Mouse (Mus musculus) lung, postnatal 14 days (tissue): ENCODE data around the gene Kcnab2.
A peak's percentile ranks its signal among the peaks of the same experiment; 100 is the strongest.

ENCODE experiments used
- DNase-seq: peaks from one replicate; pipeline ENCODE4 v3.0.0; 2021

The Kcnab2 gene

GRCm38 (mm10) chr4:152477466-152478223 is at the start of gene Kcnab2:
TSS of gene Kcnab2 (minus strand) at chr4:152477871.
- DNase-seq = peak; percentile 100

GRCm38 (mm10) chr4:152520083-152520482 is 42.4 kb upstream of the Kcnab2 start:
- DNase-seq = peak; percentile 63

GRCm38 (mm10) chr4:152519106-152519505 is 41.4 kb upstream of the Kcnab2 start:
- no peak for DNase-seq

GRCm38 (mm10) chr4:152514884-152515283 is 37.2 kb upstream of the Kcnab2 start:
- DNase-seq = no peak

GRCm38 (mm10) chr4:152512221-152512925 is 34.7 kb upstream of the Kcnab2 start:
- no peak for DNase-seq

GRCm38 (mm10) chr4:152494360-152494879 is 16.7 kb upstream of the Kcnab2 start:
- no peak for DNase-seq

- DNase-seq = peak; percentile 79
Measured at GRCm38 (mm10) chr4:152491250-152491899, 13.7 kb upstream of the Kcnab2 start.

- DNase-seq = no peak
Measured at GRCm38 (mm10) chr4:152490311-152490710, 12.6 kb upstream of the Kcnab2 start.

- no peak for DNase-seq
Measured at GRCm38 (mm10) chr4:152488046-152488445, 10.4 kb upstream of the Kcnab2 start.

GRCm38 (mm10) chr4:152480426-152480825 is 2.8 kb upstream of the Kcnab2 start:
- DNase-seq = no peak

GRCm38 (mm10) chr4:152478224-152478567 is 525 bp upstream of the Kcnab2 start:
- no peak for DNase-seq

GRCm38 (mm10) chr4:152477106-152477465 is 585 bp downstream of the Kcnab2 start:
- no peak for DNase-seq

- no peak for DNase-seq
Measured at GRCm38 (mm10) chr4:152476427-152477023, 1.1 kb downstream of the Kcnab2 start, which contains the start of gene Nphp4. TSS of gene Nphp4 (plus strand) at chr4:152476706.

GRCm38 (mm10) chr4:152475941-152476340 is 1.7 kb downstream of the Kcnab2 start:
- DNase-seq = no peak

GRCm38 (mm10) chr4:152467951-152468350 is 9.7 kb downstream of the Kcnab2 start:
- no peak for DNase-seq

GRCm38 (mm10) chr4:152466601-152467000 is 11.1 kb downstream of the Kcnab2 start:
- DNase-seq = no peak

- no peak for DNase-seq
Measured at GRCm38 (mm10) chr4:152465116-152465515, 12.6 kb downstream of the Kcnab2 start.

- DNase-seq = no peak
Measured at GRCm38 (mm10) chr4:152463147-152463546, 14.5 kb downstream of the Kcnab2 start.

- DNase-seq = no peak
Measured at GRCm38 (mm10) chr4:152462516-152462915, 15.2 kb downstream of the Kcnab2 start.

GRCm38 (mm10) chr4:152457673-152458072 is 20.0 kb downstream of the Kcnab2 start:
- no peak for DNase-seq

- no peak for DNase-seq
Measured at GRCm38 (mm10) chr4:152456609-152457008, 21.1 kb downstream of the Kcnab2 start.

GRCm38 (mm10) chr4:152454153-152454552 is 23.5 kb downstream of the Kcnab2 start:
- DNase-seq = no peak

GRCm38 (mm10) chr4:152453079-152453478 is 24.6 kb downstream of the Kcnab2 start:
- DNase-seq = no peak
